Mouse (Mus musculus) cerebellum, adult 2 months (tissue): Measurements from ENCODE around the gene Ehmt2.
"Not testable (repeated sequence)": the region's sequence is repeated elsewhere in the genome, so short reads cannot be mapped to it uniquely, and the experiment has no call there.

Experiments used
- CTCF ChIP-seq: fragments of 200-500 bp; IDR thresholded peaks from 2 replicates; pipeline ENCODE4 v1.5.1; 2011; ENCODE audit warnings: low read depth, mild to moderate bottlenecking, control low read depth, low read length, moderate library complexity, borderline replicate concordance; ENCODE audit not compliant: insufficient read depth
- POLR2A ChIP-seq: fragments of 200-500 bp; IDR thresholded peaks from 2 replicates; pipeline ENCODE4 v1.6.1; 2011; ENCODE audit warnings: low read length, control low read depth, borderline replicate concordance; ENCODE audit not compliant: insufficient read depth

- not testable (repeated sequence) for TF ChIP-seq CTCF, POLR2A
These were observed 59.0 kb downstream of the Ehmt2 start for GRCm38 (mm10) chr17:34957291-34957690.
